Mouse (Mus musculus) layer of hippocampus, adult 8-10 months (tissue): ENCODE data around the gene Ccdc51. TPM values are rescaled to one million over a fixed set of nuclear protein-coding genes. Genes with fewer than 3 reads are reported as not detected.

Experiments used
- DNase-seq, 2 experiments: peaks; one replicate each; pipeline ENCODE4 v3.0.0; 2022; ENCODE audit warnings: low spot score in 2 of 2
- total RNA-seq, 4 experiments: library from RNA; stranded (reverse); gene quantifications; 2 replicates each; pipeline ENCODE4 v1.2.4; 2022

The Ccdc51 gene
- total RNA-seq, 4 experiments from 2014 or later = 7.8 to 9.2 (median 8.9) TPM

DNA sequence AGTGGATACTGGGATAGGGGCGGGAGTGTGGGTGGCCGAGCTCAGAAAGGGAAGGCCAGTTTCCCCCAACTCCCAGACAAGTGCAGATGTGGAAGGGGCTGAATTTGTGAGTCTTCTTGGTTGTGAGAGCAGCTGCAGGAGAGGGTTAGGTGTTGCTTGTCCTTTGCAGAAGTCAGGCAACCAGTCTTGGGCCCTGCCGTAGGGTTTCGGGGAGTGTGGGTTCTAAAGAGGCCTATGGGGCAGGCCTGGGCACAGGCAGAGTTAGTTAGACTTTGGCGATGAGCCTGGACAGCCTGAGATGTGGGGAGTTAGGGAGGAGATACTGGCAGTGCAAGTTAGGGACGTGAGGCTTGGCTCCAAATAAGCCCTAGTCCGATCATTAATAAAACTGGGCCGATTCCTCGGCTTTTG lies 14.0 kb downstream of the Ccdc51 start:
- no peak for DNase-seq

DNA sequence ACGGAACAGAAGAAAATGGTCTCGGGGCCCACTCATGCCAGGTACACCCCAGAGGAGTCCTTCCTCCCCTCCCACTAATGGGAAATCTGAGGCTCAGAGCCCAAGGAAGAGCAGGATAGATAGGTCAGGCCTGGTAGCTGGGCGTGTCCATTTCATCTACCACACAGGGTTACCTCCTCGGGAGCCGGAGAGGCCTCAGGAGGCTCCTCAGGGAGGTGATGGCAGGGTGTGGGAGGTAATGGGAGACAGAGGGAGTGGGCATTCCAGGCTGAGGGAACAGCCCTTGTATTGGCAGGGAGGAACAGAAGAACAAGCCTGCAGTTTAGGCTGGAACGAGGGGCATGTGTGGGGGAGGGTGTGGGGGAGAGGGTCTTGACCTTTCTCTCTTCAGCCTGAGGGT lies 14.6 kb downstream of the Ccdc51 start:
- no peak for DNase-seq

DNA sequence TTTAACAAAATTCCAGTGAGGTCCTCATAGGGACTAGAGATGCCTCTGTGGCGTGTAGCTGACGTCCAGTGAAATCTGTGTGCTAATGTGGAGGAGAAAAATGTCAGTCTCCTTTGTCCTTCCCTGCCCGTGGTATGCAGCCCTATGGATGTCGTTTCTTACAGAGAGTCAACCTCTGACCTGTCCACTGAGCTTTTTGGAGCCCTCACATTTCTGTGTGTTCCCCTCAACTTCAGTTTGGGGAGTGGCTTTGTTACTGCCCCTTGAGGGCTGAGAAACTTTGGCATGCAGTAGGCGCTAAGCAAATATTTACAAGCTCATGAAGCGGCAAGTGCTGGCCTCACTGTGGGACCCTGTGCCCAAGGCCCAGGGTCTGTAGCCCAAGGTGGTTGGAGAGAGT lies 15.0 kb downstream of the Ccdc51 start:
- no peak for DNase-seq

DNA sequence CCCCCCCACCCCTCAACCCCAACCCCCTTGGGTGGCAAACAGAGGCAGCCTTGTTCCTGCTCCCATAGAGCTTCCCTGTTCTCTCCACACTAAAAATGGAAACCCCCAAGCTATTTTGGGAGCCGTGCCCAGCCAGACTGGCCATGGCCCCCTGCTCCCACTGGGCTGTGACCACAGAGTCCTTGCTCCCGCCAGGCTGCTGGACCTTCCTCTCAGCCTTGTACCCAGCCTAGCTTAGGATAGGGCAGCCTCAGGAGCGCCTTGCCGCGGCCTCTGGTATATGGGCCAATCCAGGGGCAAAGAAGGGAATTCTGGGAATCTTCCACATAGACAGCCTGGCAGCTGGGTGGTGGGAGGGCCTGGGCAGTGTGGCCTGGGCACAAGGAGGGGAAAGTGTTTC lies 15.5 kb downstream of the Ccdc51 start:
- DNase-seq = peak; percentile 82 to 88

DNA sequence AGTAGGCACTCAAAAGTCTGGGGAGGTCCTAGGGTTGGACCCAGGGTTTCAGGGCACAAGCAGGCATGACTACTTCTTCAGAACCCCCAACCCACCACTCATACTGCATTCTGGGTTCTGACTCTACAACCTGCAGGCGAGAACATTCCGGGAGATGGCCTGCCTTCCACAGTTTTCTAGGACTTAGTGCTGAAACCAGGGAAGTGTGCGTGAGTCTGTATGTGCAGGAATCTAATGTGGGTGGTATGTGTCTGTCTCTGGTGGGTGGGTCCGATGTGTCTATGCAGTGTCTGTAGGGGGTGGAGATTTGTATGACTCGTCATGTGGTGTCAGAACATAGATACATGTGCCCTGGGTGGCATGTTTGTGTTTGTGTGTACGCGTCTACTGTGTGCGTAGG lies 16.1 kb downstream of the Ccdc51 start:
- DNase-seq = no peak

DNA sequence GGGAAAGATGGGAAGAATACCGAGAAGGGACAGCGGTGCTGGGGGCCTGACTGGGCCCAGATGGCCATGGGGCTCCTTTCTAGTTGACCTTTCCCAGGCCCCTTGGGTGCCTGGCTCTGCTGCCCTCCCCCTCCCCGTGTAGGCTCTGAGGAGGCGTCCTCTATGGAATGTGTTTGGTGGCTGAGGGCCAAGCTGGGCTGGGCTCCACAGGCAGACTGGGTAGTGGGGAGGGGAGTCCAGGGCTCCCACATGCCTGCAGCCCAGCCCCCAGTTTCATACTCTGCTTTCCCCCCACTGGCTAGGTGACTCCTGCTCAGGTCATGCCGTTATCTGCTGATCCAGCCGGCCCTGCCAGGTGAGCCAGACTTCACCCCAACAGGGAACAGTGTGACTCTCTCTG lies 16.7 kb downstream of the Ccdc51 start:
- peak in 1 of 2 experiments; percentile 47 for DNase-seq

DNA sequence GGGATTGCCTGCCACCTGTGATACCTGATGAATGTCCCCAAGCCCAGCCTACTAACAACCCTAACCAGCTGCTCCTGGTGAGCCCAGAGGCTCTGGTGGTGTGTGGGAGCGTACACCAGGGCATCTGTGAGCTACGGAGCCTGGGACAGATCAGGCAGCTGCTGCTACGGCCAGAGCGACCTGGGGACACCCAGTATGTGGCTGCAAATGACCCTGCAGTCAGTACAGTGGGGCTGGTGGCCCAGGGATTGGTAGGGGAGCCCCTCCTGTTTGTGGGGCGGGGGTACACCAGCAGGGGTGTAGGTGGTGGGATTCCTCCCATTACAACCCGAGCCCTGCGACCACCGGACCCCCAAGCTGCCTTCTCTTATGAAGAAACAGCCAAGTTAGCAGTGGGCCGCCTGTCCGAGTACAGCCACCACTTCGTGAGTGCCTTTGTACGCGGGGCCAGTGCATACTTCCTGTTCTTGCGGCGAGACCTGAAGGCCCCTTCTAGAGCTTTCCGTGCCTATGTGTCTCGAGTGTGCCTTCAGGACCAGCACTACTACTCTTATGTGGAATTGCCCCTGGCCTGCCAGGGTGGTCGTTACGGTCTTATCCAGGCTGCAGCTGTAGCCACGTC lies 18.1 kb downstream of the Ccdc51 start:
- no peak for DNase-seq

DNA sequence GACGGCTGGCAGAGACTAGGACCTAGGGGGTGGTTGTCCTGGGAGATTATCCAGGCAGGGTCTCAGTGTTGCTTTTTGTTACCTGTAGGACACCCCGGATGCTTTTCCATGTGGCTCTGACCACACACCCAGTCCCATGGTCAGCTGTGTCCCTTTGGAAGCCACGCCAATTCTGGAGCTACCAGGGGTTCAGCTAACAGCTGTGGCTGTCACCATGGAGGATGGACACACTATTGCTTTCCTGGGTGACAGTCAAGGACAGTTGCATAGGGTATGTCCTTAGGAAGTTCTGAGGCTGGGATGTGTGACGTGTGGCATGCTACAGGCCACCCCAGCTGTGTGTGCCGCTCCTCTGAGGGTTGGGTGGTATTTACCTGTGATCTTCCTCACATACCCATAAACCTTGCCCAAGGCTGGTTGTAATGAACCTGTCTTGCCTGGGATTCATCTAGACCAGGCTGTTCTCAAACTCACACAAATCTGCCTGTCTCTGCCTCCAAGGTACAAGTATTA lies 19.7 kb downstream of the Ccdc51 start:
- DNase-seq = no peak

DNA sequence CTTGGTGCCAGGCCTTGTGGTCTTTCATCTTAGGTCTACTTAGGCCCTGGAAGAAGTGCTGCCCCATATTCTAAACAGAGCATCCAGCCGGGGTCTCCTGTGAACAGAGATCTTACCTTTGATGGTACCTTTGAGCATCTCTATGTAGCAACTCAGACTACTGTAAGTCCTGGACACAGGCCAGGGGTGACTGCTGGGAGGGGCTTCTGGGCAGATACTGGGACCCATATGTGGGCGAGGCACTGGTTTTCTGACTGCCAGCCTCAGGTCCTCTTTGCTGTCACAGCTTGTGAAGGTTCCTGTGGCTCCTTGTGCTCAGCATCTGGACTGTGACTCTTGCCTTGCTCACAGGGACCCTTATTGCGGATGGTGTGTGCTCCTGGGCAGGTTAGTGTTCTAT lies 20.2 kb downstream of the Ccdc51 start:
- DNase-seq = no peak

DNA sequence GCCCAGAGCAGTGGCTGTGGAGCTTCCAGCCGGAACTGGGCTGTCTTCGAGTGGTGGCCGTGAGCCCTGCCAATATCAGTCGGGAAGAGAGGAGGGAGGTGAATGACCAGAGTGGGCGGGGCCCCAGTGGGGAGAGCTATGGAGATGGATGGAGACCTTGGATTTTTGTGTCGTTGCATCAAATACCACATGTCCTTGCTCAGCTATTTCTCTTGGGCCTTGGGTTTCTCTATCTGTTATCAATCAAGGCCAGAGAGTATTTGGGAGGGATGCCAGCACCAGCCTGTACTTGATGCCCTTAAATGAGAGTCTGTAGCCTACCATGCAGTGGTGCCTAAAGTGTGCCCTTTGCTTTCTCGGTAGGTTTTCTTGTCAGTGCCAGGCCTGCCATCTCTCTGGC lies 21.0 kb downstream of the Ccdc51 start:
- no peak for DNase-seq

DNA sequence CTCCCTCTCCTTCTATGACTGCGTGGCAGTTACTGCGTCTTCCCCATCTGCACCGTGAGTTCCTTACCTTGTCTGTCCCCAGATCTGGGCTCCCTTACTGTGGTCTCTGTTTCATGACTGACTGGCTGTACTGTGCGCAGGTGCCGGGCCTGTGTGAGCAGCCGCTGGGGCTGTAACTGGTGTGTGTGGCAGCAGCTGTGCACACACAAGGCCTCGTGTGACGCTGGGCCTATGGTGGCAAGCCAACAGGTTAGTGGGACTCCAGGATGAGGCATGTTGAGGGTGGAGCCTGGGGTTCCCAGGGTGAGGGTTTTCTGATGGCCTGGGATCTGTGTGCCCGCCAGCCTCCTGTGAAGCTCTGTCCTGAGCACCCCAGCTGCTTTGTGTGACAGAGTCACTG lies 21.8 kb downstream of the Ccdc51 start:
- DNase-seq = no peak

DNA sequence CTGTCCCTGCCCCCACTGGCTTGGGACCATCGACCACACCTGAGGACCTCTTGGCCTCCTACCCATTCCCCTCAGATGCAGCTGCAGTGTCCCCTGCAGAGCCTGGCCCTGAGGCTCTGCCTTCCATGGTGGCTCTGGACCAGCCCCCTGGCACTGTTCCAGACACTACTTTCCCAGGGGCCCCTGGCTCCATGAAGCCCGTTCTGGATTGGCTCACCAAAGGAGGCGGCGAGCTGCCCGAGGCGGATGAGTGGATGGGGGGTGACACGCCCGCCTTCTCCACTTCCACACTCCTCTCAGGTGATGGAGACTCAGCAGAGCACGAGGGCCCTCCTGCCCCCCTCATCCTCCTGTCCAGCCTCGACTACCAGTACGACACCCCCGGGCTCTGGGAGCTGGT lies 22.7 kb downstream of the Ccdc51 start:
- no peak for DNase-seq

DNA sequence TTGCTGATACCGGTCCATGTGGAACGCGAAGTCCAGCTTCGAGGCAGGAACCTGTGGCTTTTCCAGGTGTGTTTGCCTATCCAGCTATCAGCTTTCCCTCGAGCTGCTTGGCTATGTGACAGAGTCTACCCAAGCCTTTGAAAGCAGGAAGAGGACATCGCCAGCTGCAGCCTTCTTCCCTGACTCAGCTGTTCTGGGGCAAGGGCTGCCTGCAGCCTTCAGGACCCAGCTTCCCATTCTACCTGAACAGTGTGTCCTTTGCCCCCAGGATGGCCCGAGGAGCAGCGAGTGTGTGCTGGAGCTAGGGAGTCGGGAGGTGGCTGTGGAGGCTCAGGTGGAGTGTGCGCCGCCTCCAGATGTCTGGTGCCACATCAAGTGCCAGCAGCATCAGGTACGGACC lies 23.4 kb downstream of the Ccdc51 start:
- DNase-seq = no peak

DNA sequence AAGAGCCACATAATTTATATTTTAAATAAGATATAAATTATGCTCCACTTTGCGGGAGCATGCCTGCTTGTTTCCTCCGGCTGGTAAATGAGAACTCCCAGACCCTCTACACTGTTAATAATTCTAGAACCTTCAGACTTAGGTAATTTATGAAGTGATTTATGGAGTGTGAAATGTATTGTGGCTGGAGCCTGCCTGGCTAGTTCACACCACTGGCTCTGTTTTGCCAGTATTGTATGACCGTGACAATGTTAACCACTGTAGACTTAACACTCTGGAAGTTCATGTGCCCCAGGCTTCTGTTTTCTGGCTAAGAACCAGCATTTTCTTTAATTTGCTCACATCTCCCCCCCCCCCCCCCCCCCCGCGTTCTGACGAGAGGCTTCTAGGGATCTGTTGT lies 25.0 kb downstream of the Ccdc51 start:
- no peak for DNase-seq

DNA sequence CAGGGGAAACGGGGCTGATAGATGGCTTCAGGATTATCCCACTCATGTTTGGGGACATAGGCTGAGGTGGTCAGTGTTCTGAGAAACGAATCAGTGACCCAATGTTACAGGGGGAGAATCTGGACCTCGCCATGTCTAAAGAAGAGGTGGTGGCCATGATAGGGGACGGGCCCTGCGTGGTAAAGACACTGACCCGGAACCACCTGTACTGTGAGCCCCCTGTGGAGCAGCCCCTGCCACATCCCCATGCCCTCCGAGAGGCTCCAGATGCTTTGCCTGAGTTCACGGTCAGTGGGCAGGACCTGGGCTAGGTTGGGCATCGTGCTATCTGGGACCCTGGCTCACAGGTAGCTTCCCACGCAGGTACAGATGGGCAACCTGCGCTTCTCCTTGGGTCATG lies 27.9 kb downstream of the Ccdc51 start:
- no peak for DNase-seq

DNA sequence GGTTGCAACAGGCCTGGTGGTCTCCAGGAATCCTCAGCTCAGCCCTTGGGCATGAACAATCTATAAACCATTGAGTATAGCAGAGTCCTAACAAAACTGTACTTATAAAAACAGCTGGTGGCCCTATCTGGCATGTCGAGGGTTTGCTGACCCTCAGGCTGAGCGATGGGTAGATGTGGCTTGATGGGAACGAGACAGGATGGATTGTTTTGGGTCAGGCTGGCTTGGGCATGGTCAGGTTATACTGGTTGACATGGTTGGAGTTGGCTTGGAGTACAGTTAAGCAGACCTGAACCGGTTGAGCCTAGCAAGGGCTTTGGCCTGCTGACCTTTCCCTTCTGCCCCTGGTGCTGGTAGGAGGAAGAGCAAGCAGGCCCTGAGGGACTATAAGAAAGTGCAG lies 28.8 kb downstream of the Ccdc51 start:
- no peak for DNase-seq

DNA sequence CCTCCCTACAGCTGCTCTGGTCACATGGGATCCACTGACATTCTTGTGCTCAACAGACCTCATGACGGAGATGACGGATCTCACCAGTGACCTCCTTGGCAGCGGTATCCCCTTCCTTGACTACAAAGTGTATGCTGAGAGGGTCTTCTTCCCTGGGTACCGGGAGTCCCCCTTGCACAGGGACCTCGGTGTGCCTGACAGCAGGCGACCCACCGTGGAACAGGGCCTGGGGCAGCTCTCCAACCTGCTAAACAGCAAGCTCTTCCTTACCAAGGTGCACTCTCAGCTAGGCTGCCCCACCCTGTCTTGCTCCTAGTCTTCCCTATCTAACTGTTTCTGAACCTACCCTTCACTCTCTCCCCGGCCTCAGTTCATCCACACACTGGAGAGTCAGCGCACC lies 29.3 kb downstream of the Ccdc51 start:
- DNase-seq = no peak

DNA sequence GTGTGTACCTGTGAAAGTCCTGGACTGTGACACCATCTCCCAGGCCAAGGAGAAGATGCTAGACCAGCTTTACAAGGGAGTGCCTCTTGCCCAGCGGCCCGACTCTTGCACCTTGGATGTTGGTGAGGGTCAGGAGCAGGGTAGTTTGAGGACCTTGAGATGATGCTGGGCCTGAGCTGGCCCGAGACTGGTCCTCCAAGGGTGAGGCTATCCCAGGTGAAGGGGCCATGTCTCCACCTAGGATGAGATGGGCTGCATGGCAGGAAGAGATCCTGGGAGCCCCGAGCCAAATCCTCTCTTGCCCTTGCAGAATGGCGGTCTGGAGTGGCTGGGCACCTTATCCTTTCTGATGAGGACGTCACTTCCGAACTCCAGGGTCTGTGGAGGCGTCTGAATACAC lies 31.0 kb downstream of the Ccdc51 start:
- DNase-seq = no peak

DNA sequence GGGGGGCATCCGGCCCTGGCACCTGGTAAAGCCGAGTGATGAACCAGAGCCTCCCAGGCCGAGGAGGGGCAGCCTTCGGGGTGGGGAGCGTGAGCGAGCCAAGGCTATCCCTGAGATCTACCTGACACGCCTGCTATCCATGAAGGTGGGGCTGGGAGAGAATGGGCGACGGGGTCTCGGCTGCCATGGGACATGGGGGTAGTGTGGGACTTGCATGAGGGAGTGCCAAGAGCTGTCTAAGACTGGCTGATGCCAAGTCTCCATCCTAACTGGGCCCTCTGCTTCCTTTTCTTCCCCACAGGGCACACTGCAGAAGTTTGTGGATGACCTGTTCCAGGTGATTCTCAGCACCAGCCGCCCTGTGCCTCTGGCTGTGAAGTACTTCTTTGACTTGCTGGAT lies 32.0 kb downstream of the Ccdc51 start:
- no peak for DNase-seq

DNA sequence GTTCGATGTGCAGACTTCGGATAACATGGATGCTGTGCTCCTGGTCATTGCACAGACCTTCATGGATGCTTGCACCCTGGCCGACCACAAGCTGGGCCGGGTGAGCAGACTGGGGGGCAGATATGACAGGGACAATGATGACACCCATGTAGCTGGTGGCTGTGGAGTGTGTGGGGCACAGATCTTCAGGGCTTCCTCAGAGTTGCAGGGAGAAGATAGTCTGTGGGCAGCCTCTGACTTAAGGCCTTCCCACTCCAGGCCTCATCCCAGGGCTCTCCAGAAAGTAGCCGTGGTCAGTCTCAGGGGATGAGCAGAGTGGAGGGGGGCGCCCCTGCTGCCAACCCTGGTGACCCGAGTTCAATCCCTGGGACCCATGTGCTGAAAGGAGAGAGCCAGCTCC lies 32.6 kb downstream of the Ccdc51 start:
- DNase-seq = no peak

DNA sequence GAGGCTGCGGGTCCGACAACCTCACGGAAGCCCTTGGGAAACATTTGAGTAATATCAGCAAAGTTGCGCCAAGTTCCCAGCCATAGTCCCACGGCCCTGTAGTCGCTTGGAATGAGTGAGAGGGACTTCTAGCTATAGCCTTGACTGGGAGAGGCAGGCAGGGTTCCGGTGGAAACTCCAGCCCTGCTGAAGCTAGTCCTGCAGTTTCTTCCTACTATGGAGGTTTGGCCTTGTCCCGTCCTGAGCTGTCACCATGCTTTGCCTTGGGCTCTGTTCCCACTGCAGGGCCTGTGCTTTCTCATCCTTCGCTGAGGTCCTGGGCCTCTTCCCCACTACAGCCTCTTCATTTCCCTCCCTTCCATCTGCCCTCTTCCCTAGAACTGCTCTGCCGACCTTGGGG lies 33.9 kb downstream of the Ccdc51 start:
- no peak for DNase-seq

DNA sequence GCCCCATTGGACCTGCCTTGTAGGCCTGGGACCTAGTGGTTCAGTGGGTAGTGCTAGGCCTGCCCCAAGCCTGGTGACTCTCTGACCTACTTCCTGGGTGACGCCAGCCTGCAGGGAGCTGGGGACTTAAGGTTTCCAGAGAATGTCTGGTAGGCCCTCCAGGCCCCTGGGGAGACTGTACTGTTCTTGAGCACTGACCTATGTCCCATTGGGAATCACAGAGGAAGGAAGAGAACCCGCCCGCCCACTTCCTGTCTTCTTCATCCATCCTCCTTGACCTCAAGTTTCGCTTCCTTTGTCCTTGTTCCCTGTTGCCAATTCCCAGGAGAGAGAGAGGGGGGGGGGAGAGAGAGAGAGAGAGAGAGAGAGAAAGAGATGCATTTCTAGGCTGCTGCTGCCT lies 35.8 kb downstream of the Ccdc51 start:
- no peak for DNase-seq

DNA sequence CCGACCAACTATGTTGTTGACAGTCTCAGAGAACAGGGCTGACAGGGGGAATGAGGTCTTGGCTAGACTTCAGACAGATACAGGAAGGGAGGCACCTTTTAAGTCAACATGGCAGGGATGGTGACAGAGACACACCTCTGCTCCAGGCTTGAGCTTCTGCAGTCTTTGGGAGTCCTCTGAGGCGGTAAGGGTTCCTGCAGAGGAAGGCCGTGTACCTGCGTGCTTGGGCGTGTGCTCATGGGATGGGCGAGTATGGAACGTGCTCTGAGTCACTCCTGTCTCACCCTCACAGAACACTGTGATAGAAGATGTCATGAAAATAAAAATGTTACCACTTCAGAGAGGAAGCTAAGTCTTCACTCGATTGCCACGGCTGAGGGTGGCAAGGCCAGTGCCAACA lies 37.3 kb downstream of the Ccdc51 start:
- no peak for DNase-seq

DNA sequence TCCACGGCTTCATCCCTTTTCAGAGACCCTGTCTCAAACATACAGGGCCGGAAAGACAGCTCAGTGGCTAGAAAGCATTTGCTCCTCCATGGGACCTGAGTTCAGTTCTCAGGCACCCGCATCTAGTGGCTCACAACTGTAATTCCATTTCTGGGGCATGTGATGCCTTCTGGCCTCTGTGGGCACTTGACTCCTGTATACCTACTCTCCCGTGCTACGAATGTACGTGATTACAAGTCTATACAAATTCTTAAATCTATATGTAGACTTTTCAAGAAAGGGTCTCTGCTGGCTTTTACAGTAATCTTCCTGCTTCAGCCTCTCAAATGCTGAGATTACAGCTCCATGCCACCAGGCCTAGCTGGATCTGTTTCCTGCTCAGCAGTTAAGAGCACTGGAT lies 38.7 kb downstream of the Ccdc51 start:
- no peak for DNase-seq
